Mouse (Mus musculus): ENCODE measurements around the gene Rsl24d1. TPM values are rescaled to one million over a fixed set of nuclear protein-coding genes. Genes with fewer than 3 reads are reported as not detected.

The Rsl24d1 gene
- polyA plus RNA-seq, 1 experiment from 2014 or later, result 96.6 TPM

GRCm38 (mm10) chr9:73083956-73084355 lies 29.3 kb upstream of the Rsl24d1 start:
- Histone ChIP-seq H3K27ac (replicated peaks) (no peak overlapping the region), H3K4me2 (no peak overlapping the region), H3K27me3 (no peaks in the 10 kb centered on the region), H3K4me1 (replicated peaks) (no peaks in the 10 kb centered on the region), H3K9ac (no peak overlapping the region), H3K4me3 (no peak overlapping the region), H3K36me3 (no peaks in the 10 kb centered on the region), H3K9me3 (no peaks in the 10 kb centered on the region)
- ATAC-seq (ENCODE audit: low FRiP score, low read depth), result no peak
- WGBS, result 74% methylated on average over 6 of the region's 6 CpGs

GRCm38 (mm10) chr9:73085845-73086244 lies 27.4 kb upstream of the Rsl24d1 start:
- H3K9ac ChIP-seq, result no peak overlapping the region
- no peak for ATAC-seq (ENCODE audit: low FRiP score, low read depth)
- H3K36me3 ChIP-seq, result no peaks in the 10 kb centered on the region
- 88% methylated on average over 6 of the region's 6 CpGs for WGBS
- no peak overlapping the region for H3K4me3 ChIP-seq
- no peak overlapping the region for H3K27ac ChIP-seq (replicated peaks)
- H3K4me1 ChIP-seq (replicated peaks), result no peaks in the 10 kb centered on the region
- H3K9me3 ChIP-seq, result no peaks in the 10 kb centered on the region
- no peak overlapping the region for H3K4me2 ChIP-seq
- H3K27me3 ChIP-seq, result no peaks in the 10 kb centered on the region

GRCm38 (mm10) chr9:73087121-73087520 lies 26.1 kb upstream of the Rsl24d1 start:
- no peak overlapping the region for H3K4me3 ChIP-seq
- no peaks in the 10 kb centered on the region for H3K27me3 ChIP-seq
- H3K4me2 ChIP-seq, result no peak overlapping the region
- 54% methylated on average over 8 of the region's 8 CpGs for WGBS
- H3K27ac ChIP-seq (replicated peaks), result no peak overlapping the region
- H3K9me3 ChIP-seq, result no peaks in the 10 kb centered on the region
- no peak for ATAC-seq (ENCODE audit: low FRiP score, low read depth)
- H3K4me1 ChIP-seq (replicated peaks), result no peaks in the 10 kb centered on the region
- no peak overlapping the region for H3K9ac ChIP-seq
- no peaks in the 10 kb centered on the region for H3K36me3 ChIP-seq

- ATAC-seq (ENCODE audit: low FRiP score, low read depth), result no peak
- no peak overlapping the region for H3K4me3 ChIP-seq
- H3K4me2 ChIP-seq, result no peak overlapping the region
- H3K27ac ChIP-seq (replicated peaks), result no peak overlapping the region
- peaks cover under 1% of the 10 kb centered on the region; the same call in 1 of the 2 replicates for H3K27me3 ChIP-seq
- no peak overlapping the region for H3K9ac ChIP-seq
- 84% methylated on average over 5 of the region's 5 CpGs for WGBS
- H3K9me3 ChIP-seq, result no peaks in the 10 kb centered on the region
- H3K36me3 ChIP-seq, result no peaks in the 10 kb centered on the region
- no peaks in the 10 kb centered on the region for H3K4me1 ChIP-seq (replicated peaks)
These were observed 25.6 kb upstream of the Rsl24d1 start for GRCm38 (mm10) chr9:73087581-73087980.

GRCm38 (mm10) chr9:73089222-73089920 lies 23.9 kb upstream of the Rsl24d1 start:
- no peak overlapping the region for H3K4me3 ChIP-seq
- no peaks in the 10 kb centered on the region for H3K4me1 ChIP-seq (replicated peaks)
- 79% methylated on average over 16 of the region's 16 CpGs for WGBS
- H3K27me3 ChIP-seq, result peaks cover 7% of the 10 kb centered on the region; the same call in 1 of the 2 replicates
- no peak overlapping the region for H3K9ac ChIP-seq
- no peaks in the 10 kb centered on the region for H3K9me3 ChIP-seq
- no peaks in the 10 kb centered on the region for H3K36me3 ChIP-seq
- no peak for ATAC-seq (ENCODE audit: low FRiP score, low read depth)
- H3K27ac ChIP-seq (replicated peaks), result no peak overlapping the region
- no peak overlapping the region for H3K4me2 ChIP-seq

- no peak overlapping the region for H3K4me3 ChIP-seq
- H3K4me1 ChIP-seq (replicated peaks), result peaks cover 7% of the 10 kb centered on the region; the same call in 1 of the 2 replicates
- peaks cover 7% of the 10 kb centered on the region; the same call in 1 of the 2 replicates for H3K27me3 ChIP-seq
- no peaks in the 10 kb centered on the region for H3K36me3 ChIP-seq
- H3K9me3 ChIP-seq, result no peaks in the 10 kb centered on the region
- no peak overlapping the region for H3K4me2 ChIP-seq
- 74% methylated on average over 10 of the region's 10 CpGs for WGBS
- H3K9ac ChIP-seq, result no peak overlapping the region
- no peak overlapping the region for H3K27ac ChIP-seq (replicated peaks)
- ATAC-seq (ENCODE audit: low FRiP score, low read depth), result no peak
These were observed 23.1 kb upstream of the Rsl24d1 start for GRCm38 (mm10) chr9:73090121-73090520.

GRCm38 (mm10) chr9:73091747-73092146 lies 21.5 kb upstream of the Rsl24d1 start:
- WGBS, result 0% methylated on average over 1 of the region's 1 CpGs
- Histone ChIP-seq H3K4me1 (replicated peaks) (peaks cover 7% of the 10 kb centered on the region; the same call in 1 of the 2 replicates), H3K27ac (replicated peaks) (no peak overlapping the region), H3K9me3 (no peaks in the 10 kb centered on the region), H3K9ac (no peak overlapping the region), H3K27me3 (peaks cover 7% of the 10 kb centered on the region; the same call in 1 of the 2 replicates), H3K4me2 (no peak overlapping the region), H3K4me3 (no peak overlapping the region), H3K36me3 (no peaks in the 10 kb centered on the region)
- no peak for ATAC-seq (ENCODE audit: low FRiP score, low read depth)

GRCm38 (mm10) chr9:73094580-73094979 lies 18.6 kb upstream of the Rsl24d1 start:
- no peaks in the 10 kb centered on the region for H3K36me3 ChIP-seq
- no peaks in the 10 kb centered on the region for H3K9me3 ChIP-seq
- peaks cover 7% of the 10 kb centered on the region; the same call in 1 of the 2 replicates for H3K27me3 ChIP-seq
- no peak overlapping the region for H3K9ac ChIP-seq
- peak overlapping the region; percentile 36 for H3K4me2 ChIP-seq
- WGBS, result 32% methylated on average over 17 of the region's 17 CpGs
- no peak overlapping the region for H3K27ac ChIP-seq (replicated peaks)
- H3K4me3 ChIP-seq, result no peak overlapping the region
- peak; percentile 82 for ATAC-seq (ENCODE audit: low FRiP score, low read depth)
- H3K4me1 ChIP-seq (replicated peaks), result peaks cover 7% of the 10 kb centered on the region; the same call in 1 of the 2 replicates

GRCm38 (mm10) chr9:73097898-73098297 lies 15.3 kb upstream of the Rsl24d1 start:
- ATAC-seq (ENCODE audit: low FRiP score, low read depth), result no peak
- 77% methylated on average over 2 of the region's 2 CpGs for WGBS
- no peaks in the 10 kb centered on the region for H3K36me3 ChIP-seq
- no peak overlapping the region for H3K27ac ChIP-seq (replicated peaks)
- H3K4me3 ChIP-seq, result no peak overlapping the region
- no peak overlapping the region for H3K9ac ChIP-seq
- no peak overlapping the region for H3K4me2 ChIP-seq
- H3K4me1 ChIP-seq (replicated peaks), result peaks cover 7% of the 10 kb centered on the region; the same call in 1 of the 2 replicates
- H3K9me3 ChIP-seq, result no peaks in the 10 kb centered on the region
- peaks cover 16% of the 10 kb centered on the region for H3K27me3 ChIP-seq

GRCm38 (mm10) chr9:73101536-73101935 lies 11.7 kb upstream of the Rsl24d1 start, which contains the start of gene Khdc3:
Gene Khdc3 (plus strand): TSS chr9:73101836.
- no peak within 1 kb of the TSS for H3K9ac ChIP-seq
- no peaks in the 10 kb centered on the region for H3K9me3 ChIP-seq
- no peak within 1 kb of the TSS for H3K27ac ChIP-seq (replicated peaks)
- peaks cover 9% of the 10 kb centered on the region; the same call in 1 of the 2 replicates for H3K4me1 ChIP-seq (replicated peaks)
- no peak within 1 kb of the TSS for H3K4me3 ChIP-seq
- no peaks in the 10 kb centered on the region for H3K36me3 ChIP-seq
- peaks cover 43% of the 10 kb centered on the region for H3K27me3 ChIP-seq
- 89% methylated on average over 5 of the region's 5 CpGs for WGBS
- ATAC-seq (ENCODE audit: low FRiP score, low read depth), result no peak
- H3K4me2 ChIP-seq, result no peak within 1 kb of the TSS

GRCm38 (mm10) chr9:73102181-73102580 lies 11.0 kb upstream of the Rsl24d1 start, which contains the start of gene Gm20509:
Gene Gm20509 (plus strand): TSS chr9:73102470.
- ATAC-seq (ENCODE audit: low FRiP score, low read depth), result no peak
- Histone ChIP-seq H3K27ac (replicated peaks) (no peak within 1 kb of the TSS), H3K9me3 (no peaks in the 10 kb centered on the region), H3K4me1 (replicated peaks) (peaks cover 9% of the 10 kb centered on the region; the same call in 1 of the 2 replicates), H3K9ac (peak within 1 kb of the TSS; percentile 39), H3K4me2 (peak within 1 kb of the TSS; percentile 70), H3K4me3 (peak within 1 kb of the TSS; percentile 39), H3K36me3 (no peaks in the 10 kb centered on the region), H3K27me3 (peaks cover 47% of the 10 kb centered on the region)
- WGBS, result 90% methylated on average over 4 of the region's 4 CpGs

GRCm38 (mm10) chr9:73103159-73103879 lies 9.9 kb upstream of the Rsl24d1 start:
- 0 out of 2 replicates have a peak, but pooled peaks have one; percentile 45 for ATAC-seq (ENCODE audit: low FRiP score, low read depth)
- no peak overlapping the region for H3K27ac ChIP-seq (replicated peaks)
- WGBS, result 7% methylated on average over 60 of the region's 60 CpGs
- H3K27me3 ChIP-seq, result peaks cover 47% of the 10 kb centered on the region
- peak overlapping the region; percentile 39 for H3K4me3 ChIP-seq
- peak overlapping the region; percentile 39 for H3K9ac ChIP-seq
- H3K4me2 ChIP-seq, result peak overlapping the region; percentile 70
- peaks cover 9% of the 10 kb centered on the region; the same call in 1 of the 2 replicates for H3K4me1 ChIP-seq (replicated peaks)
- H3K9me3 ChIP-seq, result no peaks in the 10 kb centered on the region
- no peaks in the 10 kb centered on the region for H3K36me3 ChIP-seq
